Mouse (Mus musculus): ENCODE data around the gene Syp. TPM values are rescaled to one million over a fixed set of nuclear protein-coding genes. Genes with fewer than 3 reads are reported as not detected.
A peak's percentile ranks its signal among the peaks of the same experiment; 100 is the strongest.

Syp gene
- polyA plus RNA-seq, 1 experiment from 2014 or later = 1.3 TPM

GRCm38 (mm10) chrX:7696954-7697381, 58.7 kb downstream of the Syp start, which contains the start of gene Gpkow:
Gene Gpkow, plus strand, starts transcription at chrX:7697131.
- WGBS = 19% methylated on average over 33 of the region's 33 CpGs
- Histone ChIP-seq H3K4me2 (ENCODE audit: low read length) (peak within 1 kb of the TSS; percentile 53), H3K4me3 (replicated peaks; ENCODE audit: low read depth, low read length) (peak within 1 kb of the TSS; percentile 51), H3K27me3 (ENCODE audit: insufficient read depth, low read length) (no peaks in the 10 kb centered on the region), H3K9me3 (replicated peaks; ENCODE audit: low read length) (no peaks in the 10 kb centered on the region), H3K27ac (peak within 1 kb of the TSS; percentile 50; the same call in 1 of the 2 replicates), H3K4me1 (replicated peaks; ENCODE audit: insufficient read depth, low read length) (no peaks in the 10 kb centered on the region), H3K9ac (ENCODE audit: low read depth, low read length) (peak within 1 kb of the TSS; percentile 59), H3K36me3 (ENCODE audit: insufficient read depth, low read length) (no peaks in the 10 kb centered on the region)
- ATAC-seq (replicated peaks; ENCODE audit: low FRiP score, low read depth) (peak; percentile 94), DNase-seq (ENCODE audit: low spot score) (peak; percentile 95)
- TF ChIP-seq CTCF (IDR thresholded peaks at IDR 0.05; ENCODE audit: low read depth) = no peak; the same call in 1 of the 2 replicates

Other genes starting within 250 kb of the Syp start
- 0.04 TPM in 1 of 2 replicates, not detected in the other for gene Foxp3, start 64.8 kb upstream of the Syp start, polyA plus RNA-seq (2015; fragmentation: Nextera tagmentation; extraction: Ambion mirVana)
- 1.4 and 1.6 TPM in 2 replicates for gene Ppp1r3f, start 64.2 kb upstream of the Syp start, polyA plus RNA-seq (2015; fragmentation: Nextera tagmentation; extraction: Ambion mirVana)
- 27.8 and 29.2 TPM in 2 replicates for gene Ccdc22, start 33.0 kb upstream of the Syp start, polyA plus RNA-seq (2015; fragmentation: Nextera tagmentation; extraction: Ambion mirVana)
- 0.04 TPM in 1 of 2 replicates, not detected in the other for gene Cacna1f, start 31.4 kb upstream of the Syp start, polyA plus RNA-seq (2015; fragmentation: Nextera tagmentation; extraction: Ambion mirVana)
- gene Prickle3, start 18.8 kb downstream of the Syp start, polyA plus RNA-seq (2015; fragmentation: Nextera tagmentation; extraction: Ambion mirVana) = 9.5 and 9.7 TPM in 2 replicates
- 142 and 153 TPM in 2 replicates for gene Plp2, start 32.9 kb downstream of the Syp start, polyA plus RNA-seq (2015; fragmentation: Nextera tagmentation; extraction: Ambion mirVana)
- gene Magix, start 42.8 kb downstream of the Syp start, polyA plus RNA-seq (2015; fragmentation: Nextera tagmentation; extraction: Ambion mirVana) = 1.5 and 2.3 TPM in 2 replicates
- gene Gpkow, start 58.7 kb downstream of the Syp start, polyA plus RNA-seq (2015; fragmentation: Nextera tagmentation; extraction: Ambion mirVana) = 32.7 and 36.2 TPM in 2 replicates
- 39.6 and 40.6 TPM in 2 replicates for gene Wdr45, start 75.9 kb downstream of the Syp start, polyA plus RNA-seq (2015; fragmentation: Nextera tagmentation; extraction: Ambion mirVana)
- 0.30 TPM in 1 of 2 replicates, not detected in the other for gene Gm45208, start 83.8 kb downstream of the Syp start, polyA plus RNA-seq (2015; fragmentation: Nextera tagmentation; extraction: Ambion mirVana)
- gene Praf2, start 90.0 kb downstream of the Syp start, polyA plus RNA-seq (2015; fragmentation: Nextera tagmentation; extraction: Ambion mirVana) = 40.9 and 41.6 TPM in 2 replicates
- gene Ccdc120, start 112.4 kb downstream of the Syp start, polyA plus RNA-seq (2015; fragmentation: Nextera tagmentation; extraction: Ambion mirVana) = 16.8 and 17.4 TPM in 2 replicates
- 22.9 and 24.1 TPM in 2 replicates for gene Tfe3, start 124.1 kb downstream of the Syp start, polyA plus RNA-seq (2015; fragmentation: Nextera tagmentation; extraction: Ambion mirVana)
- 29.6 and 30.1 TPM in 2 replicates for gene Gripap1, start 151.3 kb downstream of the Syp start, polyA plus RNA-seq (2015; fragmentation: Nextera tagmentation; extraction: Ambion mirVana)
- gene Kcnd1, start 183.8 kb downstream of the Syp start, polyA plus RNA-seq (2015; fragmentation: Nextera tagmentation; extraction: Ambion mirVana) = 0.68 and 0.83 TPM in 2 replicates
- 31.8 and 36.8 TPM in 2 replicates for gene Otud5, start 202.9 kb downstream of the Syp start, polyA plus RNA-seq (2015; fragmentation: Nextera tagmentation; extraction: Ambion mirVana)
- gene Pim2, start 239.8 kb downstream of the Syp start, polyA plus RNA-seq (2015; fragmentation: Nextera tagmentation; extraction: Ambion mirVana) = 6.2 and 7.8 TPM in 2 replicates
- 25.9 and 32.5 TPM in 2 replicates for gene Slc35a2, start 245.6 kb downstream of the Syp start, polyA plus RNA-seq (2015; fragmentation: Nextera tagmentation; extraction: Ambion mirVana)